Mouse (Mus musculus) adrenal gland, postnatal 36 days (tissue): ENCODE results near the gene Mfsd1. TPM values are rescaled to one million over a fixed set of nuclear protein-coding genes. Genes with fewer than 3 reads are reported as not detected.

Source experiments
- DNase-seq, 2 experiments: peaks; one replicate each; pipeline ENCODE4 v3.0.0; 2021; ENCODE audit warnings: mixed read lengths in 1 of 2
- total RNA-seq, 2 experiments: library from RNA; stranded (reverse); gene quantifications; 2 replicates each; pipeline ENCODE4 v1.2.3; 2021

Gene Mfsd1
- total RNA-seq, 2 experiments from 2014 or later: 54.1 to 78.3 TPM

- DNase-seq: no peak
These were observed 35.7 kb downstream of the Mfsd1 start for GRCm38 (mm10) chr3:67618222-67618621.

- DNase-seq: no peak
These were observed 42.1 kb downstream of the Mfsd1 start for GRCm38 (mm10) chr3:67624629-67625028.

GRCm38 (mm10) chr3:67643135-67643534 is 60.6 kb downstream of the Mfsd1 start:
- no peak for DNase-seq

GRCm38 (mm10) chr3:67645640-67646466 is 63.3 kb downstream of the Mfsd1 start:
- no peak for DNase-seq

Other genes with a start within 250 kb of the Mfsd1 start
- 1 to 10 TPM; 5.3 to 8.6 TPM for gene Mlf1, start 208.6 kb upstream of the Mfsd1 start, total RNA-seq
- not detected for gene Gm17402, start 207.6 kb upstream of the Mfsd1 start, total RNA-seq
- 100 to 1,000 TPM; 102 to 108 TPM for gene Gfm1, start 152.6 kb upstream of the Mfsd1 start, total RNA-seq
- gene Lxn, start 118.8 kb upstream of the Mfsd1 start, total RNA-seq: 10 to 100 TPM in 1 of 2 experiments, 1 to 10 TPM in 1; 7.1 to 15.8 TPM
- 1 to 10 TPM in 1 of 2 experiments, under 1 TPM in 1; 0.26 to 1.1 TPM for gene Rarres1, start 67.2 kb upstream of the Mfsd1 start, total RNA-seq